Mouse (Mus musculus) layer of hippocampus, postnatal 14 days (tissue): ENCODE data around the gene Nrxn1. TPM values are rescaled to one million over a fixed set of nuclear protein-coding genes. Genes with fewer than 3 reads are reported as not detected.

Experiments used
- microRNA-seq, 2 experiments: library from miRNA; unstranded; fragments of <30 nt; microRNA quantifications; one replicate each; pipeline ENCODE4 v1.2.0; 2021
- total RNA-seq, 2 experiments: library from RNA; stranded (reverse); gene quantifications; 2 replicates each; pipeline ENCODE4 v1.2.3; 2021

Nrxn1 gene
- total RNA-seq, 2 experiments from 2014 or later, result 436 to 504 TPM

Small RNAs within 50 kb of the gene (microRNA-seq; reads per million reads assigned to microRNA genes)
- gene Gm24510, result 0 reads per million in 2 experiments
- gene Gm27475, result 0 reads per million in 2 experiments
- gene Gm47307, result 0 reads per million in 2 experiments
